Mouse (Mus musculus) myocyte (in vitro differentiated cells): Measurements from ENCODE around the gene Wdr6. TPM values are rescaled to one million over a fixed set of nuclear protein-coding genes. Genes with fewer than 3 reads are reported as not detected.

Source experiments
- H3K27me3 ChIP-seq: one replicate; pipeline ENCODE4 v1.6.1; 2011; ENCODE audit not compliant: control insufficient read depth, insufficient read depth, insufficient read length
- H3K36me3 ChIP-seq: one replicate; pipeline ENCODE4 v1.6.1; 2011; ENCODE audit not compliant: control insufficient read depth, insufficient read depth
- H3K4me2 ChIP-seq: one replicate; pipeline ENCODE4 v1.6.1; 2011; ENCODE audit warnings: low read depth, control low read depth
- H3K4me3 ChIP-seq: one replicate; pipeline ENCODE4 v1.5.1; 2011; ENCODE audit warnings: mild to moderate bottlenecking, control low read depth, moderate library complexity
- H3K79me2 ChIP-seq: one replicate; pipeline ENCODE4 v1.6.1; 2011; ENCODE audit not compliant: control insufficient read depth, insufficient read depth
- H3ac ChIP-seq: one replicate; pipeline ENCODE4 v1.6.1; 2011; ENCODE audit not compliant: control insufficient read depth, insufficient read length
- CEBPB ChIP-seq: IDR thresholded peaks from 2 replicates; pipeline ENCODE4 v1.6.1; 2011; ENCODE audit warnings: mild to moderate bottlenecking, moderate library complexity; ENCODE audit not compliant: poor library complexity, insufficient read depth, severe bottlenecking
- E2F4 ChIP-seq: IDR thresholded peaks from one replicate; pipeline ENCODE4 v1.6.1; 2011; ENCODE audit warnings: mild to moderate bottlenecking, control low read depth, moderate library complexity; ENCODE audit not compliant: insufficient read depth
- MAX ChIP-seq: IDR thresholded peaks from one replicate; pipeline ENCODE4 v1.6.1; 2011; ENCODE audit warnings: low read depth, mild to moderate bottlenecking, control low read depth
- MYOD1 ChIP-seq, 3 experiments: IDR thresholded peaks; one replicate each; pipeline ENCODE4 v1.6.1; 2011; ENCODE audit warnings: control low read depth in 2 of 3, low read depth in 2 of 3, mild to moderate bottlenecking in 2 of 3, moderate library complexity in 1 of 3; ENCODE audit not compliant: insufficient read length in 2 of 3, control insufficient read depth in 1 of 3
- MYOG ChIP-seq, 3 experiments: IDR thresholded peaks; one replicate each; pipeline ENCODE4 v1.6.1; 2011; ENCODE audit warnings: control low read depth in 2 of 3, low read depth in 2 of 3, mild to moderate bottlenecking in 2 of 3; ENCODE audit not compliant: insufficient read length in 2 of 3, control insufficient read depth in 1 of 3, insufficient read depth in 1 of 3
- POLR2A ChIP-seq: IDR thresholded peaks from one replicate; pipeline ENCODE4 v1.6.1; 2011; ENCODE audit warnings: low read depth, mild to moderate bottlenecking, control low read depth, moderate library complexity; ENCODE audit not compliant: insufficient read length
- REST ChIP-seq: IDR thresholded peaks from one replicate; pipeline ENCODE4 v1.6.1; 2011; ENCODE audit warnings: mild to moderate bottlenecking, control low read depth, moderate library complexity; ENCODE audit not compliant: insufficient read depth, insufficient read length
- SRF ChIP-seq: IDR thresholded peaks from one replicate; pipeline ENCODE4 v1.6.1; 2011; ENCODE audit warnings: low read depth; ENCODE audit not compliant: control insufficient read depth, insufficient read length
- TCF12 ChIP-seq: IDR thresholded peaks from one replicate; pipeline ENCODE4 v1.6.1; 2011; ENCODE audit warnings: mild to moderate bottlenecking, control low read depth; ENCODE audit not compliant: poor library complexity, insufficient read depth, severe bottlenecking
- TCF3 ChIP-seq: IDR thresholded peaks from one replicate; pipeline ENCODE4 v1.6.1; 2011; ENCODE audit warnings: low read depth, control low read depth; ENCODE audit not compliant: insufficient read length
- USF1 ChIP-seq: IDR thresholded peaks from one replicate; pipeline ENCODE4 v1.6.1; 2011; ENCODE audit warnings: low read depth, mild to moderate bottlenecking, control low read depth, moderate library complexity
- polyA plus RNA-seq: library from polyadenylated mRNA; unstranded; fragments of >200 nt; fragmentation: generic; extraction: Trizol; gene quantifications from one replicate; pipeline ENCODE4 v1.2.1, GENCODE M21; 2012; ENCODE audit warnings: missing spikeins

Wdr6 gene
- polyA plus RNA-seq, 1 experiment = 21.9 TPM

GRCm38 (mm10) chr9:108579344-108579690 is 778 bp upstream of the Wdr6 start:
- TF ChIP-seq MAX (no peak), E2F4 (no peak), POLR2A (no peak)
- Histone ChIP-seq H3K79me2 (peaks cover 3% of the 10 kb centered on the region), H3K4me2 (peak overlapping the region; percentile 93), H3ac (peak overlapping the region; percentile 64), H3K27me3 (no peaks in the 10 kb centered on the region), H3K36me3 (no peaks in the 10 kb centered on the region), H3K4me3 (peak overlapping the region; percentile 82)

GRCm38 (mm10) chr9:108577934-108578544 is 500 bp downstream of the Wdr6 start:
- Histone ChIP-seq H3K79me2 (peaks cover 3% of the 10 kb centered on the region), H3K4me2 (peak overlapping the region; percentile 93), H3K4me3 (peak overlapping the region; percentile 82), H3ac (peak overlapping the region; percentile 64), H3K36me3 (no peaks in the 10 kb centered on the region), H3K27me3 (no peaks in the 10 kb centered on the region)
- no peak for TF ChIP-seq MAX
- no peak for TF ChIP-seq USF1
- no peak for TF ChIP-seq MYOD1 (IDR thresholded peaks at IDR 0.05; ENCODE audit: control insufficient read depth in 1 of 3, insufficient read length in 2 of 3, low read depth in 2 of 3)
- no peak for TF ChIP-seq TCF3
- TF ChIP-seq TCF12 = no peak
- TF ChIP-seq REST = no peak

- H3K4me2 ChIP-seq = peak overlapping the region; percentile 93
These were observed 1.5 kb downstream of the Wdr6 start for GRCm38 (mm10) chr9:108577025-108577424.

GRCm38 (mm10) chr9:108575321-108576297 is 2.9 kb downstream of the Wdr6 start:
- Histone ChIP-seq H3K79me2 (peaks cover 3% of the 10 kb centered on the region), H3ac (no peak overlapping the region), H3K36me3 (peaks cover 8% of the 10 kb centered on the region), H3K4me2 (no peak overlapping the region), H3K27me3 (no peaks in the 10 kb centered on the region), H3K4me3 (no peak overlapping the region)
- TF ChIP-seq CEBPB (no peak), E2F4 (no peak), MAX (no peak), TCF12 (no peak), SRF (no peak), POLR2A (no peak), MYOD1 (IDR thresholded peaks at IDR 0.05; ENCODE audit: control insufficient read depth in 1 of 3, insufficient read length in 2 of 3, low read depth in 2 of 3) (no peak), MYOG (IDR thresholded peaks at IDR 0.05; ENCODE audit: control insufficient read depth in 1 of 3, insufficient read depth in 1 of 3, insufficient read length in 2 of 3, low read depth in 2 of 3) (no peak), TCF3 (no peak)

More at GRCm38 (mm10) chr9:108577025-108577424, 1.5 kb downstream of the Wdr6 start:
- no peaks in the 10 kb centered on the region for H3K27me3 ChIP-seq
- TF ChIP-seq USF1 = no peak
- TF ChIP-seq E2F4 = no peak
- peak in 1 of 3 experiments; percentile 26 for TF ChIP-seq MYOD1 (IDR thresholded peaks at IDR 0.05; ENCODE audit: control insufficient read depth in 1 of 3, insufficient read length in 2 of 3, low read depth in 2 of 3)
- no peak for TF ChIP-seq CEBPB
- TF ChIP-seq MYOG (IDR thresholded peaks at IDR 0.05; ENCODE audit: control insufficient read depth in 1 of 3, insufficient read depth in 1 of 3, insufficient read length in 2 of 3, low read depth in 2 of 3) = peak in 2 of 3 experiments; percentile 8 to 52
- peaks cover 3% of the 10 kb centered on the region for H3K79me2 ChIP-seq
- no peaks in the 10 kb centered on the region for H3K36me3 ChIP-seq
- peak overlapping the region; percentile 82 for H3K4me3 ChIP-seq
- no peak overlapping the region for H3ac ChIP-seq

- H3ac ChIP-seq = no peak overlapping the region
- no peak overlapping the region for H3K4me3 ChIP-seq
- peaks cover 3% of the 10 kb centered on the region for H3K79me2 ChIP-seq
- H3K4me2 ChIP-seq = no peak overlapping the region
- peaks cover 8% of the 10 kb centered on the region for H3K36me3 ChIP-seq
- no peaks in the 10 kb centered on the region for H3K27me3 ChIP-seq
- no peak for TF ChIP-seq SRF
- no peak for TF ChIP-seq REST
- no peak for TF ChIP-seq USF1
These were observed 3.6 kb downstream of the Wdr6 start for GRCm38 (mm10) chr9:108574921-108575320.
